Mouse (Mus musculus): ENCODE data around the gene Slc26a3.

Gene Slc26a3

GRCm38 (mm10) chr12:31513724-31514503 is 123.2 kb downstream of the Slc26a3 start:
- DNase-seq (ENCODE audit: low read depth, low spot score) = no peak

- DNase-seq (ENCODE audit: low read depth, low spot score) = no peak
Measured at GRCm38 (mm10) chr12:31520119-31520518, 129.4 kb downstream of the Slc26a3 start.

- no peak for DNase-seq (ENCODE audit: low read depth, low spot score)
Measured at GRCm38 (mm10) chr12:31521371-31521770, 130.7 kb downstream of the Slc26a3 start.

Data from mesoderm, embryonic 11.5 days (tissue).